Mouse (Mus musculus): ENCODE measurements around the gene Gh. TPM values are rescaled to one million over a fixed set of nuclear protein-coding genes. Genes with fewer than 3 reads are reported as not detected.

Gh gene
- polyA plus RNA-seq, 1 experiment = not detected

GRCm38 (mm10) chr11:106306065-106306385, 4.4 kb upstream of the Gh start:
- Histone ChIP-seq H3ac (ENCODE audit: control insufficient read depth, insufficient read length) (no peak overlapping the region), H3K27me3 (ENCODE audit: control insufficient read depth, insufficient read depth, insufficient read length) (peaks cover 12% of the 10 kb centered on the region), H3K36me3 (ENCODE audit: control insufficient read depth, insufficient read depth) (no peaks in the 10 kb centered on the region), H3K4me2 (ENCODE audit: low read depth) (no peak overlapping the region), H3K4me3 (no peak overlapping the region), H3K79me2 (ENCODE audit: control insufficient read depth, insufficient read depth) (no peaks in the 10 kb centered on the region)
- TF ChIP-seq POLR2AphosphoS2 (IDR thresholded peaks at IDR 0.05; ENCODE audit: insufficient read length, low read depth) (no peak), TCF3 (IDR thresholded peaks at IDR 0.05; ENCODE audit: insufficient read length, low read depth) (no peak), MYOD1 (IDR thresholded peaks at IDR 0.05; ENCODE audit: control insufficient read depth in 1 of 3, insufficient read length in 2 of 3, low read depth in 2 of 3) (no peak), TCF12 (IDR thresholded peaks at IDR 0.05; ENCODE audit: insufficient read depth, poor library complexity, severe bottlenecking) (no peak), REST (IDR thresholded peaks at IDR 0.05; ENCODE audit: insufficient read depth, insufficient read length) (no peak), CEBPB (IDR thresholded peaks at IDR 0.05; ENCODE audit: insufficient read depth, poor library complexity, severe bottlenecking) (no peak), SRF (IDR thresholded peaks at IDR 0.05; ENCODE audit: control insufficient read depth, insufficient read length, low read depth) (no peak), E2F4 (IDR thresholded peaks at IDR 0.05; ENCODE audit: insufficient read depth) (no peak), MYOG (IDR thresholded peaks at IDR 0.05; ENCODE audit: control insufficient read depth in 1 of 3, insufficient read depth in 1 of 3, insufficient read length in 2 of 3, low read depth in 2 of 3) (no peak), USF1 (IDR thresholded peaks at IDR 0.05; ENCODE audit: low read depth) (no peak), MAX (IDR thresholded peaks at IDR 0.05; ENCODE audit: low read depth) (no peak), POLR2A (IDR thresholded peaks at IDR 0.05; ENCODE audit: insufficient read length, low read depth) (no peak)

GRCm38 (mm10) chr11:106305348-106306064, 3.8 kb upstream of the Gh start:
- no peak for TF ChIP-seq MAX (IDR thresholded peaks at IDR 0.05; ENCODE audit: low read depth)
- no peak for TF ChIP-seq REST (IDR thresholded peaks at IDR 0.05; ENCODE audit: insufficient read depth, insufficient read length)
- TF ChIP-seq USF1 (IDR thresholded peaks at IDR 0.05; ENCODE audit: low read depth) = no peak

DNA sequence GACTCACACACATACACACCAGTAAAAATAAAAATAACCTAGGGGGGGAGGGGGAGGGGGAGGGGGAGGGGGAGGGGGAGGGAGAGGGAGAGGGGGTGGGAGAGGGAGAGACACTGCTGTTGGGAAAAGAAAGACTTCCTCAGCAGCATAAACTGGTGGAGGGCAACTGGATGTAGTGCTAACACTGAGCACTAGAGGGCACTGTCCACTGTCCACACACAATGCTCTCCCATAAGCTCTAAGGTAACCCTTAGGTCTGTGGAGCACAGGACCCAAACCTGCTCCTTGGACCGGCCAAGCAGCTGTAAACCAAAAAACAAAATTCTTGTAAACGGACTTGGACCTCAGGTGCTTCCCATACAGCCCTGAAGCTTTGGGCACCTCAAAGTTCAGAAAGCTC, 969 bp upstream of the Gh start:
- peaks cover 20% of the 10 kb centered on the region for H3K27me3 ChIP-seq (ENCODE audit: control insufficient read depth, insufficient read depth, insufficient read length)
- TF ChIP-seq CEBPB (IDR thresholded peaks at IDR 0.05; ENCODE audit: insufficient read depth, poor library complexity, severe bottlenecking) (no peak), MAX (IDR thresholded peaks at IDR 0.05; ENCODE audit: low read depth) (no peak), MYOG (IDR thresholded peaks at IDR 0.05; ENCODE audit: control insufficient read depth in 1 of 3, insufficient read depth in 1 of 3, insufficient read length in 2 of 3, low read depth in 2 of 3) (no peak), POLR2A (IDR thresholded peaks at IDR 0.05; ENCODE audit: insufficient read length, low read depth) (no peak), MYOD1 (IDR thresholded peaks at IDR 0.05; ENCODE audit: control insufficient read depth in 1 of 3, insufficient read length in 2 of 3, low read depth in 2 of 3) (no peak), TCF12 (IDR thresholded peaks at IDR 0.05; ENCODE audit: insufficient read depth, poor library complexity, severe bottlenecking) (no peak), USF1 (IDR thresholded peaks at IDR 0.05; ENCODE audit: low read depth) (no peak), E2F4 (IDR thresholded peaks at IDR 0.05; ENCODE audit: insufficient read depth) (no peak), POLR2AphosphoS2 (IDR thresholded peaks at IDR 0.05; ENCODE audit: insufficient read length, low read depth) (no peak), REST (IDR thresholded peaks at IDR 0.05; ENCODE audit: insufficient read depth, insufficient read length) (no peak), SRF (IDR thresholded peaks at IDR 0.05; ENCODE audit: control insufficient read depth, insufficient read length, low read depth) (no peak), TCF3 (IDR thresholded peaks at IDR 0.05; ENCODE audit: insufficient read length, low read depth) (no peak)
- no peak overlapping the region for H3K4me3 ChIP-seq
- H3K36me3 ChIP-seq (ENCODE audit: control insufficient read depth, insufficient read depth) = no peaks in the 10 kb centered on the region
- H3ac ChIP-seq (ENCODE audit: control insufficient read depth, insufficient read length) = no peak overlapping the region
- no peak overlapping the region for H3K4me2 ChIP-seq (ENCODE audit: low read depth)
- H3K79me2 ChIP-seq (ENCODE audit: control insufficient read depth, insufficient read depth) = no peaks in the 10 kb centered on the region

More at GRCm38 (mm10) chr11:106305348-106306064, 3.8 kb upstream of the Gh start:
- Histone ChIP-seq H3K4me3 (no peak overlapping the region), H3K4me2 (ENCODE audit: low read depth) (no peak overlapping the region), H3K79me2 (ENCODE audit: control insufficient read depth, insufficient read depth) (no peaks in the 10 kb centered on the region), H3K27me3 (ENCODE audit: control insufficient read depth, insufficient read depth, insufficient read length) (peaks cover 17% of the 10 kb centered on the region), H3ac (ENCODE audit: control insufficient read depth, insufficient read length) (no peak overlapping the region), H3K36me3 (ENCODE audit: control insufficient read depth, insufficient read depth) (no peaks in the 10 kb centered on the region)

DNA sequence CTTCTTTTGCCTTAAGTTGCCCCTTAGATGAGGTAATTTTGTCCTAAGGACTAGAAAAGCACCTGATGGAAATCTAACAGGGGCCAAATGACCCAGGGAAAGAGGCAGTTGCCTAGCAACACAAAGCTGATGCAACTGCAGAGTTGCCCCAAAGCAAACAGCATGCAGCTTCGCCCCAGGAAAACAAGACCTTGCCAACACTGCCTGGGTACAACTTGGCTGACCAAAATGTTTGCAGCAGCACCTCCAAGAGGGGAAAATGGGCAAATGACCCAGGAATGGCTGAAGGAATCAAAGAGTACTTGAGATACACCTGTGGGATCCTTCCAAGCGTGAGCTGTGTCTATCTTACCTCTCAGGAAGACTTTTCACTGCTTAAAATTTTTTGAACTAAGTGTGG, 9.8 kb downstream of the Gh start:
- Histone ChIP-seq H3K27me3 (ENCODE audit: control insufficient read depth, insufficient read depth, insufficient read length) (no peaks in the 10 kb centered on the region), H3K36me3 (ENCODE audit: control insufficient read depth, insufficient read depth) (no peaks in the 10 kb centered on the region), H3K4me3 (no peak overlapping the region), H3K79me2 (ENCODE audit: control insufficient read depth, insufficient read depth) (no peaks in the 10 kb centered on the region), H3ac (ENCODE audit: control insufficient read depth, insufficient read length) (no peak overlapping the region), H3K4me2 (ENCODE audit: low read depth) (no peak overlapping the region)
- no peak for TF ChIP-seq TCF3 (IDR thresholded peaks at IDR 0.05; ENCODE audit: insufficient read length, low read depth)
- no peak for TF ChIP-seq TCF12 (IDR thresholded peaks at IDR 0.05; ENCODE audit: insufficient read depth, poor library complexity, severe bottlenecking)
- TF ChIP-seq REST (IDR thresholded peaks at IDR 0.05; ENCODE audit: insufficient read depth, insufficient read length) = no peak
- TF ChIP-seq MYOD1 (IDR thresholded peaks at IDR 0.05; ENCODE audit: control insufficient read depth in 1 of 3, insufficient read length in 2 of 3, low read depth in 2 of 3) = no peak
- no peak for TF ChIP-seq POLR2AphosphoS2 (IDR thresholded peaks at IDR 0.05; ENCODE audit: insufficient read length, low read depth)
- no peak for TF ChIP-seq POLR2A (IDR thresholded peaks at IDR 0.05; ENCODE audit: insufficient read length, low read depth)
- TF ChIP-seq MAX (IDR thresholded peaks at IDR 0.05; ENCODE audit: low read depth) = no peak
- no peak for TF ChIP-seq SRF (IDR thresholded peaks at IDR 0.05; ENCODE audit: control insufficient read depth, insufficient read length, low read depth)
- no peak for TF ChIP-seq USF1 (IDR thresholded peaks at IDR 0.05; ENCODE audit: low read depth)
- TF ChIP-seq MYOG (IDR thresholded peaks at IDR 0.05; ENCODE audit: control insufficient read depth in 1 of 3, insufficient read depth in 1 of 3, insufficient read length in 2 of 3, low read depth in 2 of 3) = no peak
- TF ChIP-seq CEBPB (IDR thresholded peaks at IDR 0.05; ENCODE audit: insufficient read depth, poor library complexity, severe bottlenecking) = no peak
- no peak for TF ChIP-seq E2F4 (IDR thresholded peaks at IDR 0.05; ENCODE audit: insufficient read depth)
